Mouse (Mus musculus): ENCODE measurements around the gene Cyb5r4. TPM values are rescaled to one million over a fixed set of nuclear protein-coding genes. Genes with fewer than 3 reads are reported as not detected.
"Not testable (repeated sequence)": the region's sequence is repeated elsewhere in the genome, so short reads cannot be mapped to it uniquely, and the experiment has no call there.

Cyb5r4 gene
- polyA plus RNA-seq, 1 experiment from 2014 or later = 54.6 TPM

- no peak for ATAC-seq (ENCODE audit: insufficient number of reproducible peaks, insufficient read depth, low FRiP score, low TSS enrichment)
- no peak overlapping the region for H3K4me2 ChIP-seq (replicated peaks)
- no peak overlapping the region for H3K27ac ChIP-seq
- no peaks in the 10 kb centered on the region for H3K36me3 ChIP-seq
- H3K4me3 ChIP-seq = no peak overlapping the region
- H3K9me3 ChIP-seq = no peaks in the 10 kb centered on the region
- WGBS = 59% methylated on average over 6 of the region's 6 CpGs
- no peaks in the 10 kb centered on the region for H3K27me3 ChIP-seq
- H3K4me1 ChIP-seq = no peaks in the 10 kb centered on the region
- no peak overlapping the region for H3K9ac ChIP-seq
Observed at GRCm38 (mm10) chr9:87115456-87115931, 93.7 kb downstream of the Cyb5r4 start.

GRCm38 (mm10) chr9:87115978-87116377, 94.2 kb downstream of the Cyb5r4 start:
- H3K9ac ChIP-seq = no peak overlapping the region
- H3K9me3 ChIP-seq = no peaks in the 10 kb centered on the region
- no peaks in the 10 kb centered on the region for H3K36me3 ChIP-seq
- no peak overlapping the region for H3K27ac ChIP-seq
- H3K4me3 ChIP-seq = no peak overlapping the region
- ATAC-seq (ENCODE audit: insufficient number of reproducible peaks, insufficient read depth, low FRiP score, low TSS enrichment) = no peak
- no peaks in the 10 kb centered on the region for H3K4me1 ChIP-seq
- WGBS = 86% methylated on average over 1 of the region's 1 CpGs
- no peaks in the 10 kb centered on the region for H3K27me3 ChIP-seq
- H3K4me2 ChIP-seq (replicated peaks) = no peak overlapping the region

GRCm38 (mm10) chr9:87118996-87119395, 97.2 kb downstream of the Cyb5r4 start:
- Histone ChIP-seq H3K36me3 (no peaks in the 10 kb centered on the region), H3K4me2 (replicated peaks) (no peak overlapping the region), H3K27me3 (no peaks in the 10 kb centered on the region), H3K27ac (no peak overlapping the region), H3K9me3 (no peaks in the 10 kb centered on the region), H3K9ac (no peak overlapping the region), H3K4me3 (no peak overlapping the region), H3K4me1 (0 out of 2 replicates have a peak, but pooled peaks cover 5% of the 10 kb centered on the region)
- no peak for ATAC-seq (ENCODE audit: insufficient number of reproducible peaks, insufficient read depth, low FRiP score, low TSS enrichment)
- 77% methylated on average over 3 of the region's 3 CpGs for WGBS

- 0 out of 2 replicates have a peak, but pooled peaks cover 5% of the 10 kb centered on the region for H3K4me1 ChIP-seq
- no peak overlapping the region for H3K4me2 ChIP-seq (replicated peaks)
- 44% methylated on average over 9 of the region's 9 CpGs for WGBS
- H3K27ac ChIP-seq = no peak overlapping the region
- H3K36me3 ChIP-seq = no peaks in the 10 kb centered on the region
- H3K4me3 ChIP-seq = no peak overlapping the region
- ATAC-seq (ENCODE audit: insufficient number of reproducible peaks, insufficient read depth, low FRiP score, low TSS enrichment) = no peak
- no peaks in the 10 kb centered on the region for H3K9me3 ChIP-seq
- no peak overlapping the region for H3K9ac ChIP-seq
- no peaks in the 10 kb centered on the region for H3K27me3 ChIP-seq
Observed at GRCm38 (mm10) chr9:87121956-87122493, 100.2 kb downstream of the Cyb5r4 start.

DNA sequence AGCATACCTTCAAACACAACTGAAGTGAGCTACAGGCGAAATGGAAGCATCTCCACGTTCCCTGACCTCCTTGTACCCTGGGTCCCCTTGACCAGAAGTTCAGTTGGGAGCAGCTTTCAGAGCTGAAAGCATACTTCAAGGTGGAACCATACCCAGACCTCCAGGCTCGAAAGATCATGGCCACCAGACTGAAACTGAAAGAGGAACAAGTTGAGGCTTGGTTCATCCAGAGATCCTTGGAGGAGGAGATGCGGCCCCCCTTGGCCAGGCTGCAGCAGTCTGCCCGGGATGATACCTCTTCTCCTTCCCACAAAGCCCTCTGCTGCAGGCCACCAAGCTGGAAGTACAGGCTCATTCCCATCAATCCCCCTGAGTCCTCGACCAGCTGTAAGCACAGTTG, 105.2 kb downstream of the Cyb5r4 start:
- not testable (repeated sequence) for H3K4me1 ChIP-seq; H3K36me3 ChIP-seq; ATAC-seq (ENCODE audit: insufficient number of reproducible peaks, insufficient read depth, low FRiP score, low TSS enrichment); H3K9me3 ChIP-seq; H3K27ac ChIP-seq; H3K4me2 ChIP-seq (replicated peaks); H3K4me3 ChIP-seq; H3K27me3 ChIP-seq; H3K9ac ChIP-seq
- WGBS = 81% methylated on average over 6 of the region's 6 CpGs

Other genes with a start within 250 kb of the Cyb5r4 start
- gene Snap91, start 141.4 kb upstream of the Cyb5r4 start, polyA plus RNA-seq (2016; fragmentation: Nextera tagmentation; extraction: Ambion mirVana) = 8.4 and 8.5 TPM in 2 replicates
- not detected in 2 replicates for gene Ripply2, start 6.5 kb upstream of the Cyb5r4 start, polyA plus RNA-seq (2016; fragmentation: Nextera tagmentation; extraction: Ambion mirVana)
- 0.19 and 0.43 TPM in 2 replicates for gene Mrap2, start 122.3 kb downstream of the Cyb5r4 start, polyA plus RNA-seq (2016; fragmentation: Nextera tagmentation; extraction: Ambion mirVana)
- gene Cep162, start 233.5 kb downstream of the Cyb5r4 start, polyA plus RNA-seq (2016; fragmentation: Nextera tagmentation; extraction: Ambion mirVana) = 9.1 and 9.4 TPM in 2 replicates